Mouse (Mus musculus): Measurements from ENCODE around the gene Snx18. TPM values are rescaled to one million over a fixed set of nuclear protein-coding genes. Genes with fewer than 3 reads are reported as not detected.

The Snx18 gene
- total and polyA plus RNA-seq, 2 experiments from 2014 or later, result 10.3 to 35.5 TPM

- TF ChIP-seq CTCF (IDR thresholded peaks at IDR 0.05; ENCODE audit: low read depth), result no peak
- Histone ChIP-seq H3K27ac (ENCODE audit: low read depth, low read length) (no peak overlapping the region), H3K4me3 (ENCODE audit: low read depth, low read length) (no peak overlapping the region), H3K9ac (no peak overlapping the region), H3K9me3 (ENCODE audit: low read length) (no peaks in the 10 kb centered on the region), H3K4me1 (ENCODE audit: insufficient read depth) (no peaks in the 10 kb centered on the region), H3K4me2 (ENCODE audit: low read depth) (no peak overlapping the region), H3K27me3 (ENCODE audit: insufficient read depth, low read length) (no peaks in the 10 kb centered on the region), H3K36me3 (ENCODE audit: insufficient read depth) (no peaks in the 10 kb centered on the region)
- DNase-seq (peak; percentile 51), ATAC-seq (peak; percentile 75)
- WGBS, result 36% methylated on average over 8 of the region's 8 CpGs
Observed at GRCm38 (mm10) chr13:113550866-113551565, 67.3 kb downstream of the Snx18 start.

GRCm38 (mm10) chr13:113549021-113549420 is 69.3 kb downstream of the Snx18 start:
- H3K9me3 ChIP-seq (ENCODE audit: low read length), result no peaks in the 10 kb centered on the region
- H3K27ac ChIP-seq (ENCODE audit: low read depth, low read length), result no peak overlapping the region
- H3K4me2 ChIP-seq (ENCODE audit: low read depth), result no peak overlapping the region
- ATAC-seq, result no peak
- no peak for DNase-seq
- no peak for TF ChIP-seq CTCF (IDR thresholded peaks at IDR 0.05; ENCODE audit: low read depth)
- H3K27me3 ChIP-seq (ENCODE audit: insufficient read depth, low read length), result no peaks in the 10 kb centered on the region
- no peak overlapping the region for H3K9ac ChIP-seq
- 86% methylated on average over 3 of the region's 3 CpGs for WGBS
- H3K4me3 ChIP-seq (ENCODE audit: low read depth, low read length), result no peak overlapping the region
- H3K4me1 ChIP-seq (ENCODE audit: insufficient read depth), result no peaks in the 10 kb centered on the region
- no peaks in the 10 kb centered on the region for H3K36me3 ChIP-seq (ENCODE audit: insufficient read depth)

GRCm38 (mm10) chr13:113547807-113548426 is 70.4 kb downstream of the Snx18 start:
- ATAC-seq (no peak), DNase-seq (no peak)
- H3K27ac ChIP-seq (ENCODE audit: low read depth, low read length), result no peak overlapping the region
- no peaks in the 10 kb centered on the region for H3K4me1 ChIP-seq (ENCODE audit: insufficient read depth)
- H3K9ac ChIP-seq, result no peak overlapping the region
- H3K4me3 ChIP-seq (ENCODE audit: low read depth, low read length), result no peak overlapping the region
- no peaks in the 10 kb centered on the region for H3K27me3 ChIP-seq (ENCODE audit: insufficient read depth, low read length)
- no peaks in the 10 kb centered on the region for H3K9me3 ChIP-seq (ENCODE audit: low read length)
- no peak overlapping the region for H3K4me2 ChIP-seq (ENCODE audit: low read depth)
- WGBS, result 89% methylated on average over 8 of the region's 8 CpGs
- H3K36me3 ChIP-seq (ENCODE audit: insufficient read depth), result no peaks in the 10 kb centered on the region
- TF ChIP-seq CTCF (IDR thresholded peaks at IDR 0.05; ENCODE audit: low read depth), result no peak

GRCm38 (mm10) chr13:113542374-113542773 is 76.0 kb downstream of the Snx18 start:
- TF ChIP-seq CTCF (IDR thresholded peaks at IDR 0.05; ENCODE audit: low read depth), result no peak
- 88% methylated on average over 6 of the region's 6 CpGs for WGBS

More at GRCm38 (mm10) chr13:113542374-113542773, 76.0 kb downstream of the Snx18 start:
- DNase-seq, result no peak
- no peak for ATAC-seq
- no peak overlapping the region for H3K9ac ChIP-seq
- H3K36me3 ChIP-seq (ENCODE audit: insufficient read depth), result no peaks in the 10 kb centered on the region
- H3K27me3 ChIP-seq (ENCODE audit: insufficient read depth, low read length), result no peaks in the 10 kb centered on the region
- no peak overlapping the region for H3K27ac ChIP-seq (ENCODE audit: low read depth, low read length)
- no peak overlapping the region for H3K4me3 ChIP-seq (ENCODE audit: low read depth, low read length)
- H3K9me3 ChIP-seq (ENCODE audit: low read length), result no peaks in the 10 kb centered on the region
- no peaks in the 10 kb centered on the region for H3K4me1 ChIP-seq (ENCODE audit: insufficient read depth)
- no peak overlapping the region for H3K4me2 ChIP-seq (ENCODE audit: low read depth)

Other genes starting within 250 kb of the Snx18 start
- gene Hspb3, start 45.1 kb upstream of the Snx18 start, total RNA-seq (2014; rRNA removed), result 2.0 and 10.5 TPM in 2 replicates
- gene Hspb3, start 45.1 kb upstream of the Snx18 start, polyA plus RNA-seq (2015; fragmentation: Nextera tagmentation; extraction: Ambion mirVana), result 3.0 and 12.2 TPM in 2 replicates
- 44.0 and 46.5 TPM in 2 replicates for gene Arl15, start 175.9 kb upstream of the Snx18 start, total RNA-seq (2014; rRNA removed)
- 17.4 and 18.5 TPM in 2 replicates for gene Arl15, start 175.9 kb upstream of the Snx18 start, polyA plus RNA-seq (2015; fragmentation: Nextera tagmentation; extraction: Ambion mirVana)